Mouse (Mus musculus) hindbrain, embryonic 14.5 days (tissue): Measurements from ENCODE around the gene Megf6. TPM values are rescaled to one million over a fixed set of nuclear protein-coding genes. Genes with fewer than 3 reads are reported as not detected.

ENCODE experiments used
- ATAC-seq: fragments of 200-750 bp; cut with Nextera tagmentation; 2 replicates; pipeline ENCODE4 v1.8.0; 2017; ENCODE audit warnings: moderate number of reproducible peaks, mild to moderate bottlenecking, moderate TSS enrichment, moderate library complexity; ENCODE audit not compliant: low FRiP score
- DNase-seq: peaks from one replicate; pipeline ENCODE4 v3.0.0-alpha.2; 2015; ENCODE audit warnings: low spot score
- H3K27ac ChIP-seq: fragments of 300-500 bp; sonication (generic); 2 replicates; pipeline ENCODE4 v1.5.1; 2014; ENCODE audit warnings: mild to moderate bottlenecking, moderate library complexity
- H3K27me3 ChIP-seq: fragments of 300-500 bp; sonication (generic); 2 replicates; pipeline ENCODE4 v1.6.1; 2014; ENCODE audit warnings: mild to moderate bottlenecking, low read length, mixed read lengths; ENCODE audit not compliant: control insufficient read depth, insufficient read depth
- H3K36me3 ChIP-seq: fragments of 300-500 bp; sonication (generic); replicated peaks from 2 replicates; pipeline ENCODE4 v1.6.1; 2014; ENCODE audit not compliant: control insufficient read depth, insufficient read depth
- H3K4me1 ChIP-seq: fragments of 300-500 bp; sonication (generic); replicated peaks from 2 replicates; pipeline ENCODE4 v1.6.1; 2014; ENCODE audit warnings: antibody characterized with exemption, low read length, mixed read lengths; ENCODE audit not compliant: control insufficient read depth, insufficient read depth
- H3K4me2 ChIP-seq: fragments of 300-500 bp; sonication (generic); replicated peaks from 2 replicates; pipeline ENCODE4 v1.6.1; 2014; ENCODE audit warnings: mild to moderate bottlenecking, moderate library complexity
- H3K4me3 ChIP-seq: fragments of 300-500 bp; sonication (generic); replicated peaks from 2 replicates; pipeline ENCODE4 v1.5.1; 2014; ENCODE audit warnings: mild to moderate bottlenecking, low read length
- H3K9ac ChIP-seq: fragments of 300-500 bp; sonication (generic); 2 replicates; pipeline ENCODE4 v1.6.1; 2014
- H3K9me3 ChIP-seq: fragments of 300-500 bp; sonication (generic); 2 replicates; pipeline ENCODE4 v1.6.1; 2016; ENCODE audit warnings: low read length; ENCODE audit not compliant: control insufficient read depth
- WGBS: fragments of 180-500 bp; shearing (Covaris S2); extraction: QIAGEN DNeasy Blood & Tissue Kit; methylation state at CpG from one replicate; pipeline ENCODE4 v1.1.7; 2014; 5-methylcytosine and 5-hydroxymethylcytosine counted together
- polyA plus RNA-seq: library from polyadenylated mRNA; unstranded; fragments of >200 nt; fragmentation: Nextera tagmentation; extraction: Ambion mirVana; gene quantifications from 2 replicates; pipeline ENCODE4 v1.2.1, GENCODE M21; 2014

Megf6 gene
- polyA plus RNA-seq, 1 experiment from 2014 or later, result 10.1 TPM

- no peak overlapping the region for H3K27ac ChIP-seq
- H3K9ac ChIP-seq, result peak overlapping the region; percentile 28; the same call in 1 of the 2 replicates
- H3K36me3 ChIP-seq, result no peaks in the 10 kb centered on the region
- H3K4me1 ChIP-seq, result peaks cover 19% of the 10 kb centered on the region
- H3K9me3 ChIP-seq, result no peaks in the 10 kb centered on the region
- peak overlapping the region; percentile 96 for H3K4me2 ChIP-seq
- peak overlapping the region; percentile 41 for H3K4me3 ChIP-seq
- WGBS, result 39% methylated on average over 13 of the region's 13 CpGs
- DNase-seq (no peak), ATAC-seq (no peak)
- H3K27me3 ChIP-seq, result peaks cover 48% of the 10 kb centered on the region
Observed at GRCm38 (mm10) chr4:154171931-154172604, 1.5 kb downstream of the Megf6 start.

DNA sequence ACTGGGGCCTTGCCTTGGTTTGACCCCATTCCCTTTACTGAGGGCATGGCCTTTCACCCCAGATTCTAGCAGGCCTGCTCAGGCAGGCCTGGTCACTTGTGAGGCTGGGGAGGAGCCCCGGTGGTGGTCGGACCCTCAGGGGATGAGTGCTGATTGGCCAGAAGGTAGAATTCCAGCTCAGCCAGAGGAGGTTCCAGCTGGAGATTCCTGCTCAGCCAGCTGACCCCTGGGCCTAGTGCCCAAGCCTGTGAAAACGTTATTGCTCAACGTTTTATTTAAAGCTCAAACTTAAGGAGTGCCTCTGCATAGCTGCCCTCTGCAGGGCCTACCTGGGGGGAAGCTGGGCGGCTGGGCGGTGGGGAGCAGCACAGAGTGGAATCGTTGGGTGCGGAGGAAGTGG is 6.7 kb downstream of the Megf6 start:
- no peak overlapping the region for H3K4me3 ChIP-seq
- peaks cover 9% of the 10 kb centered on the region for H3K27me3 ChIP-seq
- ATAC-seq, result no peak
- H3K4me1 ChIP-seq, result peaks cover 5% of the 10 kb centered on the region; the same call in 1 of the 2 replicates
- H3K9ac ChIP-seq, result no peak overlapping the region
- H3K4me2 ChIP-seq, result no peak overlapping the region
- H3K27ac ChIP-seq, result no peak overlapping the region
- 79% methylated on average over 8 of the region's 8 CpGs for WGBS
- no peaks in the 10 kb centered on the region for H3K9me3 ChIP-seq
- H3K36me3 ChIP-seq, result no peaks in the 10 kb centered on the region
- no peak for DNase-seq

DNA sequence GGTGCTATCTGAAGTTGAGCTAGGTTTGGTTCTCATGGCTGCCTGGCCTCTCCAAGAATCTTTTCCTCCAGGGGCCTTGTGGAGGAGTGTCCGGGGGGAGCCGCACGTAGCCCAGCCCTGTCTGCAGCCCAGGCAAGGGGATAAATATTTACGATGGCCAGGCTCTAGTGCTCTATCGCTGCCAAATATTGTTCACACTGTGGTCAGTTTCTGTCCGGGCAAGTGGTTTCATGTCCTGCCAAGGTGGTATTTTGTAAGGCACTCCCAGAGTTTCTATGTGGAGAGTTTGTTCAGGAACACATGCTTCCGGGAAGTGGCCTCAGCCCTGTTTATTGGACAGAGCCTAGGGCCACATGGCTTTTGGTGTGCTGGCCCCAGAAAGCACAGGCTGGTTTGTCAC is 10.5 kb downstream of the Megf6 start:
- H3K27me3 ChIP-seq, result no peaks in the 10 kb centered on the region
- H3K36me3 ChIP-seq, result no peaks in the 10 kb centered on the region
- WGBS, result 91% methylated on average over 7 of the region's 7 CpGs
- no peak overlapping the region for H3K27ac ChIP-seq
- H3K4me2 ChIP-seq, result no peak overlapping the region
- H3K4me1 ChIP-seq, result no peaks in the 10 kb centered on the region
- ATAC-seq, result no peak
- DNase-seq, result no peak
- no peak overlapping the region for H3K4me3 ChIP-seq
- H3K9me3 ChIP-seq, result no peaks in the 10 kb centered on the region
- H3K9ac ChIP-seq, result no peak overlapping the region

GRCm38 (mm10) chr4:154183566-154183965 is 13.0 kb downstream of the Megf6 start:
- no peak for ATAC-seq
- Histone ChIP-seq H3K9ac (no peak overlapping the region), H3K9me3 (no peaks in the 10 kb centered on the region), H3K27me3 (no peaks in the 10 kb centered on the region), H3K4me3 (no peak overlapping the region), H3K36me3 (no peaks in the 10 kb centered on the region), H3K4me2 (no peak overlapping the region), H3K27ac (no peak overlapping the region), H3K4me1 (no peaks in the 10 kb centered on the region)
- DNase-seq, result no peak
- WGBS, result 82% methylated on average over 5 of the region's 5 CpGs

DNA sequence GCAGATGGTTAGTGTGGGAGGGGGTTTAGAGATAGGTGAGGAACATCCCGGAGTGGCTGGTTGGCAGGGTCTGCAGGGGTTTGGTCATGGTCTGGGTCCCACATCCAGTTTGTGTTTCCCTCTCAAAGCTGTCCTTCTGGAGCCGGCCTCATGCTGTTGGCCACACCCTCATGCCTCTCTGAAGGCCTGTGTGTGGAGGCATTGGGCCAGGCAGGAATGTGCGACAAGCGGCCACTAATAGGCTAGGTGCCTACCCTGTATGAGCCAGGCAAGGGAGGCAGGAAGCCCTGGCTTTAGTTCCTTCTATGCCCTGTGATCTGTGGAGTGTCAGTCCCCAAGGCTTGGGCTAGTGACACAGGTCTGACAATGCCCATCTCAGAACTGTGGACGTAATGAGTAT is 14.5 kb downstream of the Megf6 start:
- H3K9me3 ChIP-seq, result no peaks in the 10 kb centered on the region
- H3K4me2 ChIP-seq, result no peak overlapping the region
- H3K4me3 ChIP-seq, result no peak overlapping the region
- H3K4me1 ChIP-seq, result no peaks in the 10 kb centered on the region
- no peaks in the 10 kb centered on the region for H3K36me3 ChIP-seq
- ATAC-seq (no peak), DNase-seq (no peak)
- H3K27ac ChIP-seq, result no peak overlapping the region
- H3K9ac ChIP-seq, result no peak overlapping the region
- no peaks in the 10 kb centered on the region for H3K27me3 ChIP-seq
- WGBS, result 80% methylated on average over 5 of the region's 5 CpGs

DNA sequence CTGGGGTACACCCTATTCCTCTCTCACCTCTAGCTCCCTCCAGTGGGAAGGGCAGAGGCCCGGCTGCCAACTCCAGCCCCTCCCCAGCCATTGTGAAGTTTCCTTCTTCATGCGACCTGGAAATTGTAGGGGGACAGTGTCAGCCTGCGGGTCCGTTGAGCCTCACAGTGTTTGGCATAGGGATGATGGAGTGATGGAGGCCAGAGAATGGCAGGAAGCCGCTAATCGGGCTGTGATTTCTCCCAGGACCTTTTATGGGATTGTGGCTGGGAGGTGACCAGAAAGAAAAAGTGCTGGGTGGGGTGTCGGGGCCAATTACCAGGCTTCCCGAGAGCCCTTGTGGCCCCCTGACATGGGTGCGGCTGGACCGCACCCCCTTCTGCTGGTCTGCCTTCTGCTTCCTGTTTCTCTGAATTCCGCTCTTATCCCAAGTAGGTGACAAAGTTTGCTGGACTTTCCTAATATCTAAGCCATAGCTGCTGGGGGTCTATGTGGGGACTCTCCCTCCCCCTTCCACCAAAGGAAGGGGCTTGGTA is 15.5 kb downstream of the Megf6 start:
- 84% methylated on average over 11 of the region's 11 CpGs for WGBS
- Histone ChIP-seq H3K36me3 (no peaks in the 10 kb centered on the region), H3K27me3 (no peaks in the 10 kb centered on the region), H3K9me3 (no peaks in the 10 kb centered on the region), H3K4me2 (no peak overlapping the region), H3K27ac (no peak overlapping the region), H3K4me3 (no peak overlapping the region), H3K4me1 (no peaks in the 10 kb centered on the region), H3K9ac (no peak overlapping the region)
- DNase-seq, result no peak
- no peak for ATAC-seq

GRCm38 (mm10) chr4:154188948-154189347 is 18.4 kb downstream of the Megf6 start:
- Histone ChIP-seq H3K27me3 (no peaks in the 10 kb centered on the region), H3K9me3 (no peaks in the 10 kb centered on the region), H3K9ac (no peak overlapping the region), H3K27ac (no peak overlapping the region), H3K4me2 (no peak overlapping the region), H3K36me3 (no peaks in the 10 kb centered on the region), H3K4me1 (no peaks in the 10 kb centered on the region), H3K4me3 (no peak overlapping the region)
- ATAC-seq (no peak), DNase-seq (no peak)
- whole genome bisulfite sequencing, result 78% methylated on average over 8 of the region's 8 CpGs

GRCm38 (mm10) chr4:154197961-154198360 is 27.4 kb downstream of the Megf6 start:
- H3K36me3 ChIP-seq, result no peaks in the 10 kb centered on the region
- DNase-seq (no peak), ATAC-seq (no peak)
- WGBS, result 42% methylated on average over 6 of the region's 6 CpGs
- no peak overlapping the region for H3K9ac ChIP-seq
- no peak overlapping the region for H3K4me3 ChIP-seq
- no peak overlapping the region for H3K27ac ChIP-seq
- H3K27me3 ChIP-seq, result no peaks in the 10 kb centered on the region
- peaks cover 7% of the 10 kb centered on the region; the same call in 1 of the 2 replicates for H3K4me1 ChIP-seq
- H3K4me2 ChIP-seq, result no peak overlapping the region
- H3K9me3 ChIP-seq, result no peaks in the 10 kb centered on the region

GRCm38 (mm10) chr4:154198377-154198961 is 27.9 kb downstream of the Megf6 start:
- ATAC-seq (no peak), DNase-seq (no peak)
- Histone ChIP-seq H3K9me3 (no peaks in the 10 kb centered on the region), H3K4me1 (peaks cover 7% of the 10 kb centered on the region; the same call in 1 of the 2 replicates), H3K27me3 (no peaks in the 10 kb centered on the region), H3K27ac (peak overlapping the region; percentile 9; the same call in 1 of the 2 replicates), H3K4me3 (no peak overlapping the region), H3K9ac (no peak overlapping the region), H3K4me2 (no peak overlapping the region), H3K36me3 (no peaks in the 10 kb centered on the region)
- 13% methylated on average over 7 of the region's 7 CpGs for WGBS
